17 mouse cellular contexts compared by ENCODE assay signal in genomic region chr5:30636994-30637393, GRCm38 (mm10). TPM values are rescaled to one million over a fixed set of nuclear protein-coding genes. Genes with fewer than 3 reads are reported as not detected.
"Had no signal": no experiment of that assay in that cellular context is flagged by ENCODE, and none has a peak within 500 bp of the region (broad histone marks: within the 10 kb centered on the region; RNA-seq: fewer than 3 reads in every experiment).

No protein-coding gene starts in this region.

- H3K9ac ChIP-seq: kidney, embryonic 15.5 days; liver, embryonic 15.5 days; midbrain, embryonic 15.5 days; neural tube, embryonic 12.5 days had no signal

- H3K4me1 ChIP-seq: kidney, embryonic 15.5 days; liver, embryonic 15.5 days; midbrain, embryonic 15.5 days; neural tube, embryonic 12.5 days had no signal

- H3K4me2 ChIP-seq: kidney, embryonic 15.5 days; liver, embryonic 11.5 days; liver, embryonic 15.5 days; midbrain, embryonic 11.5 days; midbrain, embryonic 15.5 days; neural tube, embryonic 12.5 days had no signal

- H3K9me3 ChIP-seq: kidney, embryonic 15.5 days; limb, embryonic 10.5 days; liver, embryonic 15.5 days; megakaryocyte, embryonic 14.5 days; midbrain, embryonic 15.5 days; neural tube, embryonic 12.5 days had no signal

- H3K27ac ChIP-seq: kidney, embryonic 15.5 days; left cerebral cortex, adult 2 months; limb, embryonic 10.5 days; liver, embryonic 15.5 days; macrophage; midbrain, embryonic 15.5 days; neural tube, embryonic 12.5 days; stomach, postnatal 0 days had no signal

- H3K27me3 ChIP-seq: kidney, embryonic 15.5 days; liver, embryonic 15.5 days; midbrain, embryonic 15.5 days; neural tube, embryonic 12.5 days had no signal

- H3K36me3 ChIP-seq: kidney, embryonic 15.5 days; limb, embryonic 10.5 days; liver, embryonic 15.5 days; midbrain, embryonic 15.5 days; neural tube, embryonic 12.5 days had no signal

- ATAC-seq: midbrain, embryonic 15.5 days had no signal

- DNase-seq: kidney, adult 2 months; kidney, postnatal 25 days; lung, adult 2 months; thymus, adult 2 months; thymus, postnatal 36 days had no signal

- H3K4me3 ChIP-seq: kidney, embryonic 15.5 days; left cerebral cortex, adult 2 months; limb, embryonic 10.5 days; liver, embryonic 15.5 days; megakaryocyte, embryonic 14.5 days; midbrain, embryonic 15.5 days; neural tube, embryonic 12.5 days had no signal

RNA-seq across cellular contexts. Expression of gene Kcnk3, which starts 49.0 kb away (rescaled TPM):
- total RNA-seq: neutrophil, adult 5-6 weeks had no signal
- polyA plus RNA-seq: macrophage had no signal
